Mouse (Mus musculus): ENCODE data around the gene Sass6. TPM values are rescaled to one million over a fixed set of nuclear protein-coding genes. Genes with fewer than 3 reads are reported as not detected.
"Not testable (repeated sequence)": the region's sequence is repeated elsewhere in the genome, so short reads cannot be mapped to it uniquely, and the experiment has no call there.

Gene Sass6
- total RNA-seq (2014; rRNA removed) (7.0 and 7.7 TPM in 2 replicates), polyA plus RNA-seq (2015; fragmentation: Nextera tagmentation; extraction: Ambion mirVana) (9.6 and 10.0 TPM in 2 replicates)

- WGBS = under 1% methylated on average over 65 of the region's 65 CpGs
- Histone ChIP-seq H3K4me1 (ENCODE audit: insufficient read depth, low read length) (no peaks in the 10 kb centered on the region), H3K27me3 (ENCODE audit: insufficient read depth, low read length) (no peaks in the 10 kb centered on the region), H3K9ac (replicated peaks; ENCODE audit: low read length) (peak within 1 kb of the TSS; percentile 66), H3K4me2 (ENCODE audit: low read depth, low read length) (peak within 1 kb of the TSS; percentile 81), H3K4me3 (ENCODE audit: low read length) (peak within 1 kb of the TSS; percentile 94), H3K9me3 (ENCODE audit: low read length) (no peaks in the 10 kb centered on the region), H3K27ac (peak within 1 kb of the TSS; percentile 89), H3K36me3 (ENCODE audit: insufficient read depth, low read length) (peaks cover 13% of the 10 kb centered on the region; the same call in 1 of the 2 replicates)
- ATAC-seq (peak; percentile 98), DNase-seq (ENCODE audit: low spot score) (peak; percentile 99)
- TF ChIP-seq CTCF (IDR thresholded peaks at IDR 0.05; ENCODE audit: low read depth) = no peak
Measured at GRCm38 (mm10) chr3:116594728-116595602, at the start of gene Sass6. TSS of gene Sass6 (plus strand) at chr3:116594982.

GRCm38 (mm10) chr3:116547430-116547829 lies 47.4 kb upstream of the Sass6 start:
- no peak overlapping the region for H3K9ac ChIP-seq (replicated peaks; ENCODE audit: low read length)
- no peak overlapping the region for H3K4me2 ChIP-seq (ENCODE audit: low read depth, low read length)
- ATAC-seq = no peak
- H3K9me3 ChIP-seq (ENCODE audit: low read length) = no peaks in the 10 kb centered on the region
- H3K27me3 ChIP-seq (ENCODE audit: insufficient read depth, low read length) = no peaks in the 10 kb centered on the region
- no peak overlapping the region for H3K4me3 ChIP-seq (ENCODE audit: low read length)
- 87% methylated on average over 5 of the region's 5 CpGs for WGBS
- no peak for DNase-seq (ENCODE audit: low spot score)
- no peak overlapping the region for H3K27ac ChIP-seq
- no peak for TF ChIP-seq CTCF (IDR thresholded peaks at IDR 0.05; ENCODE audit: low read depth)
- H3K36me3 ChIP-seq (ENCODE audit: insufficient read depth, low read length) = peaks cover 14% of the 10 kb centered on the region
- no peaks in the 10 kb centered on the region for H3K4me1 ChIP-seq (ENCODE audit: insufficient read depth, low read length)

GRCm38 (mm10) chr3:116551362-116551761 lies 43.4 kb upstream of the Sass6 start:
- Histone ChIP-seq H3K27me3 (ENCODE audit: insufficient read depth, low read length) (no peaks in the 10 kb centered on the region), H3K4me3 (ENCODE audit: low read length) (no peak overlapping the region), H3K4me2 (ENCODE audit: low read depth, low read length) (no peak overlapping the region), H3K36me3 (ENCODE audit: insufficient read depth, low read length) (peaks cover 7% of the 10 kb centered on the region), H3K27ac (no peak overlapping the region), H3K9ac (replicated peaks; ENCODE audit: low read length) (no peak overlapping the region), H3K4me1 (ENCODE audit: insufficient read depth, low read length) (no peaks in the 10 kb centered on the region), H3K9me3 (ENCODE audit: low read length) (no peaks in the 10 kb centered on the region)
- ATAC-seq (no peak), DNase-seq (ENCODE audit: low spot score) (no peak)
- TF ChIP-seq CTCF (IDR thresholded peaks at IDR 0.05; ENCODE audit: low read depth) = no peak
- 98% methylated on average over 5 of the region's 5 CpGs for WGBS

- H3K36me3 ChIP-seq (ENCODE audit: insufficient read depth, low read length); H3K4me2 ChIP-seq (ENCODE audit: low read depth, low read length); H3K4me1 ChIP-seq (ENCODE audit: insufficient read depth, low read length); ATAC-seq; H3K9me3 ChIP-seq (ENCODE audit: low read length); H3K9ac ChIP-seq (replicated peaks; ENCODE audit: low read length); H3K27me3 ChIP-seq (ENCODE audit: insufficient read depth, low read length); H3K27ac ChIP-seq; DNase-seq (ENCODE audit: low spot score); H3K4me3 ChIP-seq (ENCODE audit: low read length): not testable (repeated sequence)
- 96% methylated on average over 13 of the region's 14 CpGs for WGBS
Measured at GRCm38 (mm10) chr3:116561315-116561714, 33.5 kb upstream of the Sass6 start.

- no peak for TF ChIP-seq CTCF (IDR thresholded peaks at IDR 0.05; ENCODE audit: low read depth)
- no peak within 1 kb of the TSS for H3K27ac ChIP-seq
- WGBS = 79% methylated on average over 7 of the region's 7 CpGs
- no peaks in the 10 kb centered on the region for H3K27me3 ChIP-seq (ENCODE audit: insufficient read depth, low read length)
- no peak for DNase-seq (ENCODE audit: low spot score)
- no peaks in the 10 kb centered on the region for H3K36me3 ChIP-seq (ENCODE audit: insufficient read depth, low read length)
- no peak within 1 kb of the TSS for H3K9ac ChIP-seq (replicated peaks; ENCODE audit: low read length)
- no peak within 1 kb of the TSS for H3K4me2 ChIP-seq (ENCODE audit: low read depth, low read length)
- no peak within 1 kb of the TSS for H3K4me3 ChIP-seq (ENCODE audit: low read length)
- H3K4me1 ChIP-seq (ENCODE audit: insufficient read depth, low read length) = no peaks in the 10 kb centered on the region
- ATAC-seq = no peak
- 0 out of 2 replicates have a peak, but pooled peaks cover 2% of the 10 kb centered on the region for H3K9me3 ChIP-seq (ENCODE audit: low read length)
Measured at GRCm38 (mm10) chr3:116562408-116563094, 32.2 kb upstream of the Sass6 start, which contains the start of gene Lrrc39. TSS of gene Lrrc39 (plus strand) at chr3:116562973.

GRCm38 (mm10) chr3:116563095-116563492 lies 31.7 kb upstream of the Sass6 start:
- ATAC-seq (no peak), DNase-seq (ENCODE audit: low spot score) (no peak)
- TF ChIP-seq CTCF (IDR thresholded peaks at IDR 0.05; ENCODE audit: low read depth) = no peak
- Histone ChIP-seq H3K9me3 (ENCODE audit: low read length) (0 out of 2 replicates have a peak, but pooled peaks cover 2% of the 10 kb centered on the region), H3K4me1 (ENCODE audit: insufficient read depth, low read length) (no peaks in the 10 kb centered on the region), H3K36me3 (ENCODE audit: insufficient read depth, low read length) (no peaks in the 10 kb centered on the region), H3K4me3 (ENCODE audit: low read length) (no peak overlapping the region), H3K9ac (replicated peaks; ENCODE audit: low read length) (no peak overlapping the region), H3K27ac (no peak overlapping the region), H3K27me3 (ENCODE audit: insufficient read depth, low read length) (no peaks in the 10 kb centered on the region), H3K4me2 (ENCODE audit: low read depth, low read length) (no peak overlapping the region)
- 79% methylated on average over 7 of the region's 7 CpGs for WGBS
